Mouse (Mus musculus): ENCODE data around the gene Gm21818. TPM values are rescaled to one million over a fixed set of nuclear protein-coding genes. Genes with fewer than 3 reads are reported as not detected.
"Not testable (repeated sequence)": the region's sequence is repeated elsewhere in the genome, so short reads cannot be mapped to it uniquely, and the experiment has no call there.

The Gm21818 gene
- total RNA-seq (2022) = not detected

GRCm38 (mm10) chr13:120172133-120172532 is at the start of gene Gm21818:
Gene Gm21818 (plus strand): TSS chr13:120172433.
- DNase-seq (ENCODE audit: low spot score) = not testable (repeated sequence)

DNA sequence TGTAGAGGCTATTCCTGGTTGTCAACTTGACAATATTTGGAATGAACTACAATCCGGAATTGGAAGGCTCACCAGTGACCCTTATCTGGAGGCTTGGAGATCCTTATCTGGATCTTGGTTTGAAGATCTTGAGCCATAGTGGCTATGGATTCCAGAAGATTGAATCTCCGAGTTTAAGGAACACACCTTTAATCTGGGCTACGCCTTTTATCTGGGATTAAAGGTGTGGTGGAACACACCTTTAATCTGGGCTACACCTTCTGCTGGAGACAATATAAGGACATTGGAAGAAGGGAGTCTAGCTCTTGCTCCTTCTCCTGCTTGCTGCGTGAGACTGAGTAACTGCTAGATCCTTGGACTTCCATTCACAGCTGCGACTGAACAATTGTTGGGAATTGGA is 32.3 kb upstream of the Gm21818 start, which contains the start of gene Gm20767:
Gene Gm20767 (plus strand): TSS at position 301 of the 400 bp plus-strand sequence.
- not testable (repeated sequence) for DNase-seq (ENCODE audit: low spot score)

- not testable (repeated sequence) for DNase-seq (ENCODE audit: low spot score)
These were observed 29.9 kb upstream of the Gm21818 start for GRCm38 (mm10) chr13:120142348-120142747.

- DNase-seq (ENCODE audit: low spot score) = not testable (repeated sequence)
These were observed 22.4 kb upstream of the Gm21818 start for GRCm38 (mm10) chr13:120149660-120150407.

- not testable (repeated sequence) for DNase-seq (ENCODE audit: low spot score)
These were observed 21.6 kb upstream of the Gm21818 start for GRCm38 (mm10) chr13:120150589-120150988.

DNA sequence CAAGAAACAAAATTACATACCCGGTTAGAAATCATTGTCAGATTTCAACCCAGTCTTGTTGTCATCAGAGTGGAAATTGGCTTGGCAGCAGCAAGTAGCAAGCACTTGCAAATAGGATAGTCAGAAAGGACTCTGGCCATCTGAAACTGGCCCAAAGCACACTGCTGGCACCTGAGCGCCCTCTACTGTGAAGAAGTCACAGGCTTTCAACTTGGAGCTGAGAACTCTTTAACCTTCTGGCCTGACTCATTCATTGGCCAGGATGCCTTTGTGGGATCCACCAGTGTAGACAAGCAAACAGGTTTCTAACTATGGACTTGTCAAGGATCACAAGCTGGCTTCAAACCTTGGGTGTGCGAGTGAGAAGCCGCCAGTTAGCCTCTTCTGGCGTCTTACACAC is 3.9 kb upstream of the Gm21818 start:
- DNase-seq (ENCODE audit: low spot score) = not testable (repeated sequence)

DNA sequence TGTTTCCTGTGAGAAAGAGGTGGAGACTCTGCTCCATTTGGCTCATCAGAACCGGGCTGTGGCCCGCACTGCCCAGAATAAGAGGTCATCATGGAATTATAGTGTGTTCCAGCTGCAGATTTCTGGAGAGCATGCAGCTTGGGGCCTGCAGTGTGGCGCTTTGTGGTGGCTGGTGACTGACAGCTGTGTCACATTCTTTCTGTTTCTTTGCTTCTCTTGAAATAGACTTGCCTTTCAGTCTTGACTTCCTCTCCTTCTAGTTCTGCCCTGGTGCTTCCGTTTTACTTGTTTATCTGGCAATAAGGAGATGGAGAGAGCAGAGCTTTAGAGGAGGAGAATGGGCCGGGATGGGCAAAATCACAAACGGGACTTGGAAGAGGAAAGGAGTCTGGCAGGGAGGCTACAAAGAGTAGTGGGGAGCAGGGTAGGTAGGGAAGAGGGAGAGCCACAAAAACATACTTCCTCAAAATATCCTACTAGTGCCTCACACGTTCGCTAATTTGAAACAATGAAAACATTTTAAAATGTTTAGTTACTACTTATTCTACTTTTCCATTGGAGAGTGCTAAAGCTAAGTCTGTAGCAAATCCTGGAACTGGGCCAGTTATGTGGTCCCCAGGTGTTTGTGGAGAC is 24.1 kb downstream of the Gm21818 start:
- not testable (repeated sequence) for DNase-seq (ENCODE audit: low spot score)

DNA sequence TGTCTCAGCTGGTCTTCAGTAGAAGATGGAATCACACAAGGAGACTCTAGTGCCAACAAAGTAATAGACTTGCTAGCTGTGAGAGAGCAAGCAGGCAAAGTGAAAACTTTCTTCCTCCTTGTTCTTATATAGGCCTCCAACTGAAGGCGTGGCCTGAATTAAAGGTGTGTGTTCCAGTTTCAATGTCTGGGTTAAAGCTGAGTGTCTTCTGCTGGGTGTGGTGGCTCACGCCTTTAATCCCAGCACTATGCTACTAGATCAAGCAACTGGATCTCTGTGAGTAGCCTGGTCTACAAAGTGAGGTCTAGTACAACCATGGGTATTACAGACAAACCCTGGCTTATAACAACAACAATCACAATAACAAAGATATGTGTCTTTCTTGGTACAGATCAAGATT is 43.6 kb downstream of the Gm21818 start, which contains the start of gene Gm21762:
Gene Gm21762 (minus strand): TSS at position 101 of the 400 bp plus-strand sequence.
- not testable (repeated sequence) for DNase-seq (ENCODE audit: low spot score)

DNA sequence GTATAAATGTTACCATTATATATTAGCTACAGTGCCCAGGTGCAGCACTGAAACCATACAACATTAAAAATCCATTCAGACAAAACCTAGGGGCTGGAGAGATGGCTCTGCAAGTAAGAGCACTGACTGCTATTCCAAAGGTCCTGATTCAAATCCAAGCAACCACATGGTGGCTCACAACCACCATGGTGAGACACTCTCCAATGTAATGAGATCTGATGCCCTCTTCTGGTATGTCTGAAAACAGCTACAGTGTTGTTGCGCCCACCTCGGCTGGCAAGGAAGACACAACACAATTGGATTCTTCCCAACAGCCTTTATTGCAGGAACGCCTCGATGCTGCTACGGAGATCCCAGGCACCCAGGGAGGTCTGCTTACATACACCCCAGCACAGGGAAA is 48.7 kb downstream of the Gm21818 start:
- not testable (repeated sequence) for DNase-seq (ENCODE audit: low spot score)

GRCm38 (mm10) chr13:120223012-120223659 is 50.9 kb downstream of the Gm21818 start:
- not testable (repeated sequence) for DNase-seq (ENCODE audit: low spot score)

Other genes starting within 250 kb of the Gm21818 start
- not detected for gene Gm21761, start 243.2 kb upstream of the Gm21818 start, total RNA-seq (2022)
- gene B020031M17Rik, start 221.6 kb upstream of the Gm21818 start, total RNA-seq (2022) = not detected
- gene Gm36079, start 145.4 kb upstream of the Gm21818 start, total RNA-seq (2022) = not detected
- under 1 TPM in 3 of 4 experiments, not detected in 1; 0.22 to 0.72 (median 0.28) TPM for gene Gm21188, start 120.2 kb upstream of the Gm21818 start, total RNA-seq (2022)
- not detected for gene Gm20767, start 32.2 kb upstream of the Gm21818 start, total RNA-seq (2022)
- gene Gm21762, start 43.5 kb downstream of the Gm21818 start, total RNA-seq (2022) = not detected
- not detected for gene Gm21731, start 66.7 kb downstream of the Gm21818 start, total RNA-seq (2022)
- not detected for gene AF067061, start 90.7 kb downstream of the Gm21818 start, total RNA-seq (2022)
- not detected for gene BC147527, start 128.0 kb downstream of the Gm21818 start, total RNA-seq (2022)
- not detected for gene Tcstv3, start 144.4 kb downstream of the Gm21818 start, total RNA-seq (2022)

Measured in heart, adult 8-10 months (tissue).